Mouse (Mus musculus) lung, postnatal 0 days (tissue): ENCODE measurements around the gene Fzd10.

Experiments
- CTCF ChIP-seq: IDR thresholded peaks from 2 replicates; pipeline ENCODE4 v1.5.1; 2016; ENCODE audit warnings: antibody characterized with exemption, mild to moderate bottlenecking
- EP300 ChIP-seq: IDR thresholded peaks from 2 replicates; pipeline ENCODE4 v1.6.1; 2016; ENCODE audit warnings: antibody characterized with exemption, mild to moderate bottlenecking, control low read depth

GRCm38 (mm10) chr5:128575997-128576579 lies 24.6 kb upstream of the Fzd10 start:
- TF ChIP-seq CTCF (no peak), EP300 (no peak)
